Mouse (Mus musculus) heart, embryonic 15.5 days (tissue): ENCODE measurements around the gene Rph3al. TPM values are rescaled to one million over a fixed set of nuclear protein-coding genes. Genes with fewer than 3 reads are reported as not detected.

Source experiments
- ATAC-seq: fragments of 200-750 bp; cut with Nextera tagmentation; replicated peaks from 2 replicates; pipeline ENCODE4 v1.8.0; 2017; ENCODE audit warnings: low read depth, moderate TSS enrichment; ENCODE audit not compliant: insufficient number of reproducible peaks, insufficient read depth, low FRiP score
- H3K27ac ChIP-seq: fragments of 300-500 bp; sonication (generic); 2 replicates; pipeline ENCODE4 v1.5.1; 2015; ENCODE audit warnings: mild to moderate bottlenecking, inconsistent platforms
- H3K27me3 ChIP-seq: fragments of 300-500 bp; sonication (generic); 2 replicates; pipeline ENCODE4 v1.6.1; 2015; ENCODE audit warnings: inconsistent platforms
- H3K36me3 ChIP-seq: fragments of 300-500 bp; sonication (generic); 2 replicates; pipeline ENCODE4 v1.6.1; 2015; ENCODE audit warnings: mild to moderate bottlenecking, inconsistent platforms
- H3K4me1 ChIP-seq: fragments of 300-500 bp; sonication (generic); replicated peaks from 2 replicates; pipeline ENCODE4 v1.6.1; 2015; ENCODE audit warnings: inconsistent platforms
- H3K4me2 ChIP-seq: fragments of 300-500 bp; sonication (generic); 2 replicates; pipeline ENCODE4 v1.6.1; 2015; ENCODE audit warnings: inconsistent platforms, mild to moderate bottlenecking, moderate library complexity
- H3K4me3 ChIP-seq: fragments of 300-500 bp; sonication (generic); 2 replicates; pipeline ENCODE4 v1.5.1; 2015; ENCODE audit warnings: mild to moderate bottlenecking, inconsistent platforms
- H3K9ac ChIP-seq: fragments of 300-500 bp; sonication (generic); 2 replicates; pipeline ENCODE4 v1.6.1; 2015; ENCODE audit warnings: mild to moderate bottlenecking, inconsistent platforms
- H3K9me3 ChIP-seq: fragments of 300-500 bp; sonication (generic); replicated peaks from 2 replicates; pipeline ENCODE4 v1.6.1; 2016; ENCODE audit warnings: inconsistent platforms
- WGBS: fragments of 180-500 bp; shearing (Covaris S2); methylation state at CpG from one replicate; pipeline ENCODE4 v1.1.7; 2015; ENCODE audit warnings: mixed read lengths; 5-methylcytosine and 5-hydroxymethylcytosine counted together
- polyA plus RNA-seq: library from polyadenylated mRNA; unstranded; fragments of >200 nt; fragmentation: Nextera tagmentation; extraction: Ambion mirVana; gene quantifications from 2 replicates; pipeline ENCODE4 v1.2.1, GENCODE M21; 2015

Rph3al gene
- polyA plus RNA-seq, 1 experiment from 2014 or later = 5.2 TPM

DNA sequence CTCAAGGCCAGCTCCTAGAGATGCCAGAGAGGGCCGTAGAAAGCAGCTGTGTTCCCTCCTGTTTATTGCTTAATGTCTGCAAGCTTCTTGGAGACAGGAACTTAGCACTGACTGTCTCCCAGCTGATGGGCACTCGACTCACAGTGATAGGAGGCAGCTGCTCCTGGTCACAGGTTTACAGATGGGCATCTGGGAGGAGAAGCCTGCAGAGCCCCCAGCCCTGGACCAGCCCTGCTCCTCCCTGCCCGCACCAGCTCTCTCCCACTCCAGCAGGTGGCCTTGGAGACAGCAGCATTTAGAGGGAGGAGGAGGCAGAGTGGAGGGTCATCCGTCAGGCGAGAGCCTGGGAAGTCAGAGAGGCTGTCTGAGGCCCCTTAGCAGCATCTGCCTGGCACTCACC lies 130.7 kb downstream of the Rph3al start:
- Histone ChIP-seq H3K4me1 (peaks cover 12% of the 10 kb centered on the region), H3K27ac (no peak overlapping the region), H3K27me3 (no peaks in the 10 kb centered on the region), H3K36me3 (no peaks in the 10 kb centered on the region), H3K4me2 (no peak overlapping the region), H3K9ac (no peak overlapping the region), H3K4me3 (no peak overlapping the region), H3K9me3 (no peaks in the 10 kb centered on the region)
- 37% methylated on average over 5 of the region's 5 CpGs for WGBS
- ATAC-seq = no peak; the same call in 1 of the 2 replicates

- 83% methylated on average over 7 of the region's 7 CpGs for WGBS
- Histone ChIP-seq H3K36me3 (no peaks in the 10 kb centered on the region), H3K9me3 (no peaks in the 10 kb centered on the region), H3K27ac (no peak overlapping the region), H3K9ac (no peak overlapping the region), H3K4me3 (no peak overlapping the region), H3K4me2 (no peak overlapping the region), H3K4me1 (no peaks in the 10 kb centered on the region), H3K27me3 (peaks cover 24% of the 10 kb centered on the region)
- no peak for ATAC-seq
These were observed 136.3 kb downstream of the Rph3al start for GRCm38 (mm10) chr11:75801771-75802550.

DNA sequence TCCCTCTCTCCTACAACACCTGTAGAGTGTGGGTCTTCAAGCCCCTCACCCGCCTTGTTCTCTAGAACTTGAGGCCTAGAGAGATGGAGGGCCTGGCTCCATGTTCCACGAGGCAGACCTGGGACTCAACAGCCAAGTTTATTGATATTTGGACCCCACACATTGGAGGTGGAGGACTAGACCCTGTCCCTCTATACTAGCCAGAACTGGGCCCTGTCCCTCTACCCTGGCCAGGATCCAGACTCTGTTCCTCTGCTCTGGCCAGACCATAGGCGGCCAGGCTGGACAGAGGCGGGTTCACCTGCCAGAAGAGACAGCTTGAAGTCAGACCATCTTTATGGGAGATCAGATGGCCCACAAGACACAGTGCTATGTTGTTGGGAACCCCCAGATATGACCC lies 136.9 kb downstream of the Rph3al start:
- Histone ChIP-seq H3K4me2 (no peak overlapping the region), H3K4me3 (no peak overlapping the region), H3K4me1 (no peaks in the 10 kb centered on the region), H3K27me3 (peaks cover 30% of the 10 kb centered on the region), H3K9me3 (no peaks in the 10 kb centered on the region), H3K9ac (no peak overlapping the region), H3K27ac (no peak overlapping the region), H3K36me3 (no peaks in the 10 kb centered on the region)
- WGBS = 69% methylated on average over 4 of the region's 4 CpGs
- ATAC-seq = no peak

GRCm38 (mm10) chr11:75796536-75797246 lies 141.5 kb downstream of the Rph3al start:
- Histone ChIP-seq H3K4me2 (no peak overlapping the region), H3K27me3 (peaks cover 76% of the 10 kb centered on the region), H3K4me3 (no peak overlapping the region), H3K4me1 (peaks cover 14% of the 10 kb centered on the region), H3K36me3 (no peaks in the 10 kb centered on the region), H3K9ac (no peak overlapping the region), H3K9me3 (no peaks in the 10 kb centered on the region), H3K27ac (no peak overlapping the region)
- 66% methylated on average over 13 of the region's 13 CpGs for WGBS
- no peak for ATAC-seq

DNA sequence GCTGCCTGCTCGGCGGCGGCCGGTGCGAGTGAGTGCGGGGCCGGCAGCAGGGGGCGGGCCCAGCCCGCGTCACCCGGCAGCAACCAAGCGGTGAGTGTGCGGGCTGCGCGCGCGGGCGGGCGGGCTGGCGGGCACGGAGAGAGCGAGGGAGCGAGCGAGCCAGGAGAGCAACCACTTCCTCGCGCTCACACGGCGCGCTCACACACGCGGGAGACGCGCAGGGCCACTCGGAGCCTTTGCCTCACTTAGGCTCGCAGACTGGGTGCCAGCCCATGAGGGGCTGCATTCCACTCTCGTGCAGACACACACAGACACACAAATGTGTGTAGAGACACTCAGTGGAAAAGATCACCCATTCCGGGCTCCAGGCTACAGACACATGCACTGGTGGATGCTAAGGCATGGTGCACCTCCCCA lies 142.2 kb downstream of the Rph3al start, which contains the start of gene Doc2b:
TSS of gene Doc2b (minus strand) at position 21 of the 417 bp plus-strand sequence.
- peak within 1 kb of the TSS; percentile 68 for H3K4me2 ChIP-seq
- peak within 1 kb of the TSS; percentile 39 for H3K9ac ChIP-seq
- H3K9me3 ChIP-seq = no peaks in the 10 kb centered on the region
- peaks cover 14% of the 10 kb centered on the region for H3K4me1 ChIP-seq
- H3K4me3 ChIP-seq = peak within 1 kb of the TSS; percentile 53
- H3K27ac ChIP-seq = no peak within 1 kb of the TSS
- 0 out of 2 replicates have a peak, but pooled peaks have one; percentile 27 for ATAC-seq
- 6% methylated on average over 37 of the region's 37 CpGs for WGBS
- peaks cover 81% of the 10 kb centered on the region for H3K27me3 ChIP-seq
- H3K36me3 ChIP-seq = no peaks in the 10 kb centered on the region

GRCm38 (mm10) chr11:75795321-75795636 lies 142.9 kb downstream of the Rph3al start:
- H3K27ac ChIP-seq = no peak overlapping the region
- H3K9me3 ChIP-seq = no peaks in the 10 kb centered on the region
- peak overlapping the region; percentile 68 for H3K4me2 ChIP-seq
- H3K4me3 ChIP-seq = peak overlapping the region; percentile 53
- peaks cover 82% of the 10 kb centered on the region for H3K27me3 ChIP-seq
- H3K4me1 ChIP-seq = peaks cover 14% of the 10 kb centered on the region
- H3K36me3 ChIP-seq = no peaks in the 10 kb centered on the region
- no peak for ATAC-seq
- peak overlapping the region; percentile 39 for H3K9ac ChIP-seq
- 2% methylated on average over 29 of the region's 42 CpGs for WGBS

DNA sequence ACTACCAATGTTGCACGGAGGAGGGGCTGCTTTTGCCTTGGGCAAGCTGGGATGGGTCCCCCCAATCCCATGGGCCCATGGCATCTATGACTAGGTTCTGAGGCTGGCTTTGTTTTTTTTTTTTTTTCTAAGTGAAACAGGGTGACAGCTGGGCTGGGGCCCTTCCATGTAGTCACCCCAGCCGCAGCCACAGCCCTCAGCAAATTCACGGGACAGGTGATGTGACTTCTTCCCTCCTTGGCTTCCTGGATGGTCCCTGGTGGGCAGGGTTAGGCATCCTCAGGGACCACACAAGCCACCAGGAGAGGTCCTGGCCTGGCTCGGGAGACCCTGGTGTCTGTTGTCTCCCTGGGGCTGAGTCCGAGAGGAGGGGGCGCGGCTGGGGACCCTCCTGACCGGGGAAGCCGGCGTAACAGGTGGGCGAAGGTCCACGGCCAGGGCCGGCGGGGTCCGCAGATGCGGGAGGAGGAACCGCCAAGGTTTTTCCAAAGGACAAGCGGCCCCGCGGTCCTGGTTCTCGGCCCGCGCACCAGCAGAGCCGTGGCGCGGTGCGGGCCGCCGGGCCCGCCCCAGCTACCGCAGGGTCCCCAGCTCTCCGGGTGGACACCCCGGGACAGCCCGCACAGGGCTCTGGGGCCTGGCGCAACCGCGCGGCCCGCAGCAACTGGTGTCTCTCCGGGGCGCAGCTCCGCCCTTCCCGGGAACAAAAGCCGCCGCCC lies 143.5 kb downstream of the Rph3al start:
- Histone ChIP-seq H3K36me3 (no peaks in the 10 kb centered on the region), H3K4me3 (peak overlapping the region; percentile 53), H3K9me3 (no peaks in the 10 kb centered on the region), H3K4me1 (peaks cover 14% of the 10 kb centered on the region), H3K9ac (peak overlapping the region; percentile 39), H3K4me2 (peak overlapping the region; percentile 68), H3K27me3 (peaks cover 86% of the 10 kb centered on the region), H3K27ac (no peak overlapping the region)
- no peak for ATAC-seq
- 8% methylated on average over 45 of the region's 45 CpGs for WGBS

DNA sequence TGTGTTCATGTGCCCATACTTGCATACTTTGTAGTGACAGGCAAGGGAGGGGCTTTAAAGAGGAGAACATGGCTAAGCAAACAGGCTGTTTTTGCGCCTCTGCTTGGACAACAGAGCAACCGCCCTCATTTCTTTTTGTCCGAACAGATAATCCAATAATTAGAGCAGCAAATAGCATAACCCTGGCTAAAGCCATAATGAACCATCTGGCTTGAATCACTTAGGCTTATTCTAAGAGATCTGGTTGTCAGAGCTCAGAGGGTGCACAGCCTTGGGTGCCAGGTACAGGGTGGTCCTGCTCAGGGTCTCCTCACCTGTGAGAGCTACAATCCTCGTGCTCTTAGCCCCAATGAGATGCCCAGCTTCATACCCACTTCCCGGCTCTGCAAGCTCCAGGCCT lies 144.9 kb downstream of the Rph3al start:
- ATAC-seq = no peak
- 70% methylated on average over 5 of the region's 5 CpGs for WGBS
- Histone ChIP-seq H3K9me3 (no peaks in the 10 kb centered on the region), H3K36me3 (no peaks in the 10 kb centered on the region), H3K4me2 (no peak overlapping the region), H3K27me3 (peaks cover 86% of the 10 kb centered on the region), H3K27ac (no peak overlapping the region), H3K4me3 (no peak overlapping the region), H3K4me1 (peaks cover 14% of the 10 kb centered on the region), H3K9ac (no peak overlapping the region)

GRCm38 (mm10) chr11:75792535-75792934 lies 145.7 kb downstream of the Rph3al start:
- no peak overlapping the region for H3K4me3 ChIP-seq
- no peak overlapping the region for H3K9ac ChIP-seq
- H3K27me3 ChIP-seq = peaks cover 80% of the 10 kb centered on the region
- H3K27ac ChIP-seq = no peak overlapping the region
- WGBS = 67% methylated on average over 5 of the region's 5 CpGs
- no peaks in the 10 kb centered on the region for H3K36me3 ChIP-seq
- H3K4me1 ChIP-seq = peaks cover 14% of the 10 kb centered on the region
- H3K9me3 ChIP-seq = no peaks in the 10 kb centered on the region
- H3K4me2 ChIP-seq = no peak overlapping the region
- ATAC-seq = no peak

- Histone ChIP-seq H3K4me1 (no peaks in the 10 kb centered on the region), H3K9me3 (no peaks in the 10 kb centered on the region), H3K36me3 (no peaks in the 10 kb centered on the region), H3K4me3 (no peak overlapping the region), H3K9ac (no peak overlapping the region), H3K4me2 (no peak overlapping the region), H3K27ac (no peak overlapping the region), H3K27me3 (peaks cover 16% of the 10 kb centered on the region)
- 77% methylated on average over 8 of the region's 8 CpGs for WGBS
- ATAC-seq = no peak
These were observed 152.3 kb downstream of the Rph3al start for GRCm38 (mm10) chr11:75785897-75786296.

- Histone ChIP-seq H3K36me3 (no peaks in the 10 kb centered on the region), H3K27me3 (0 out of 2 replicates have a peak, but pooled peaks cover 6% of the 10 kb centered on the region), H3K4me2 (no peak overlapping the region), H3K4me3 (no peak overlapping the region), H3K4me1 (no peaks in the 10 kb centered on the region), H3K9ac (no peak overlapping the region), H3K9me3 (no peaks in the 10 kb centered on the region), H3K27ac (no peak overlapping the region)
- WGBS = 75% methylated on average over 5 of the region's 5 CpGs
- ATAC-seq = no peak
These were observed 154.4 kb downstream of the Rph3al start for GRCm38 (mm10) chr11:75783799-75784198.
